Mouse (Mus musculus) MN1 (cell line): ENCODE results near the gene Slc9a5.

Source experiments
- DNase-seq: peaks from one replicate; pipeline ENCODE4 v3.0.0-alpha.2; 2016; ENCODE audit warnings: low spot score

Gene Slc9a5

GRCm38 (mm10) chr8:105326141-105326672 is 22.4 kb upstream of the Slc9a5 start, which contains the start of the genes Lrrc29 and Tmem208:
Gene Lrrc29 (minus strand): TSS chr8:105326278.
Gene Tmem208 (plus strand): TSS chr8:105326354.
- DNase-seq: peak; percentile 98

- no peak for DNase-seq
Measured at GRCm38 (mm10) chr8:105326968-105327367, 21.7 kb upstream of the Slc9a5 start.

- no peak for DNase-seq
Measured at GRCm38 (mm10) chr8:105330325-105330724, 18.3 kb upstream of the Slc9a5 start.

- DNase-seq: no peak
Measured at GRCm38 (mm10) chr8:105331469-105331868, 17.2 kb upstream of the Slc9a5 start.

GRCm38 (mm10) chr8:105331931-105332330 is 16.7 kb upstream of the Slc9a5 start:
- no peak for DNase-seq

DNA sequence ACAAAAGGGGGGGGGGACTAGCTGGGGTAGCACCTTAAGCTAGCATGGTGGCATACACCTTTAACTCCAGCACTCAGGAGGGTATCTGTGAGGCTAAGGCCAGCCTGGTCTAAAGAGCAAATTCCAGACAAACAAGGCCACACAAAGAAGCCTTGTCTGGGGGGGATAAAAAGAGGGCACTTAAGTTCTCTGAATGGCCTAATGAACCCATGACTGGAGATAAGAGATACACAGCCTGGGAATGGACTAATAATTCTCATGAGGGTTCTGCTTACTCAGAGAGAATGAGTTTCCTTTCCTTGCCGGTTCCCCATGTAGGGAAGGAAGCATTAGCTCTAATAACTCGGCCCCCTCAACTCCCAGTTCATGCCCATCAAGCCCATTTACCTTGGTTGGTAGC is 16.1 kb upstream of the Slc9a5 start:
- no peak for DNase-seq

DNA sequence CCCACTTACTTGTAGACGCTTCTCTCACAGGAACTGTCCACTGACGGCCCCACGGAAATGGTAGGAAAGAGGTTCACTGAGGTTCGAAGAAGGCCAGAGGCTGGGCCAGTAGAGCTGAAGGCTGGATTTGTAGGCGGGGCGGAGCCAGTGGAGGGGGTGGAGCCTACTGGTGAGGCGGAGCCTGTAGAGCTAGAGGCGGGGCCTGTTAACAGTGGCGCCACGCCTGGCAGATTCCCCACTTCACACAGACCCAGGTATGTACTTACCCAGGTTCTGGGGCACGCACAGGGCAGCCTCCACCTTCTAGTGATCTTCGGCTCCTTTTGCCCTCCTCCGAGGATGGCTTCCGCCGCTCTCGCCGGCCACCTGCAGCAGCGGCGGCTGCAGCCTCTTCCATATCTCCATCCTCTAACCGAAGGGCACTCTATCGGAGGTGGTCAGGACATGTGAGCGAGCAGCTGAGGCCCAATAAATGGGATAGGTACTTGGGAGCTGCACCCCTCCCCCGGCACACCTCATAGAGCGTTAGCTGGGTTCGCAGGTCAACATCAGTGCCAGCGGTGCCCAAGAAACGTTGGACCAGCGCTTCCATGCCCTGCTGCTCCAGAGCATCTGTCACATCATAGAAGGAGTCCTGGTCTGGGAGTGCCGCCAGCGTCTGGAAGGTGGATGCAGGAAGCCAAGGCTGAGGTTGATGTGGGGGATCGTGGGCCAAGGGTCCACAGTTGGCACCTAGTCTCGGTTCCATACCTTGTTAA is 12.1 kb upstream of the Slc9a5 start:
- no peak for DNase-seq

- DNase-seq: no peak
Measured at GRCm38 (mm10) chr8:105338992-105339391, 9.7 kb upstream of the Slc9a5 start.

GRCm38 (mm10) chr8:105339886-105340635 is 8.6 kb upstream of the Slc9a5 start:
- DNase-seq: no peak

DNA sequence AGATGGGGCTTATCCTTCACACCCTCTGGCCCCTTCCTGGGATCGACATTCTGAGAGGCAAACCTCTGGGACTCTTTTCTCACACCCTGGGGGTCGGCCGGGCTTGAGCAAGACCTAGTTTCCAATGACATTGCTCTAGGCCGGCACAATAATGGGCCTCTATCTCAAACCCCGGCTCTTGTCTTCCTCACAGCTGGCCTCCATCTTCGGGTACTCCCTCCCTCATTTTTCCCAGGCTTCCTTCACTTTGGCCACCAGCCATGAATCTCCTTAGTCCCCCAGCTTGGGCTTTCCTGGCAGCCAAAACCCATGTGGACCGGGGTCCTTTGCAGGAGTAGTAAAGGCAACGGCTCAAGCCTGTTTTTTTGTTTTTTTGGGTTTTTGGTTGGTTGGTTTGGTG is 7.2 kb upstream of the Slc9a5 start:
- DNase-seq: no peak

GRCm38 (mm10) chr8:105342768-105343167 is 5.9 kb upstream of the Slc9a5 start:
- DNase-seq: no peak

GRCm38 (mm10) chr8:105343791-105344574 is 4.7 kb upstream of the Slc9a5 start:
- no peak for DNase-seq

GRCm38 (mm10) chr8:105345061-105345975 is 3.3 kb upstream of the Slc9a5 start:
- peak; percentile 84 for DNase-seq

- peak; percentile 64 for DNase-seq
Measured at GRCm38 (mm10) chr8:105346611-105347427, 1.8 kb upstream of the Slc9a5 start.

DNA sequence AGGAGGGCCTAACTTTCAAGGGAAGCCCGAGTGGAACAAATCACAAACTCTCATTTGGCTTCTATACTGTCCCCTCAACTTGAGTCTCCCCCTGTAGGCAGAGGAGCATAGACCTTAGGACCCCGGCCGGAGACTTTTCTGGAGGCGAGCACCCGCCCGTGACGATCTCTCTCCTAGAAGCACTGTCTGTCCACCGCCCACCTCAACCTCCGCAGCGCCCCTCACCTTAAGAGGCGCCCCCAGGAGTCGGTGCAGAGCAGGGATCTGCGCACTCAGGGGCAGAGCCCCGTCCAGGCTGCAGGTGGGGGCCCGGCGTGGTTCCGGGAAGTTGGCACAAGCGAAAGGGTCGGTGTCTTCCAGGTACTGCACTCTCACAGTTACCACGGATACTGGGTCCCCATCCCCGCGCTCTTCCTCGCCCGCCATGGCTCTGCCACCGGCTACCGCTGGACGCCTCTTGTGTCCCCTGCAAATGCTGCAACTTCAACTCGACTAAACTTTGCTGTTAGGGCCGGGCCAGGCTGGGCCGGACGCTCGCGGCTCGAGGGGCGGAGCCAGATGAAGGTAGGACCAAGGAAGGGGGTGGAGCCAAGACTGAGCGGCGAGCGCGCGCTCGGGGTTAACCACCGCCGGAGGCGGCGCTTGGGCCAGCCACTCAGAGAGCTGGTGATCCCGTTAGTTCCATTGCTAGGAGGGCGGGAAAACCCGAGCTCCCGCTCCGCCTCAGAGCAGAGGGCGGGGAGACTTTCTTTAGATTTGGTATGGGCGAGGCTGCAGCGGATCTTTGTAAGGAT is 1.0 kb upstream of the Slc9a5 start, which contains the start of gene Fhod1:
Gene Fhod1 (minus strand): TSS at position 526 of the 794 bp plus-strand sequence.
- DNase-seq: peak; percentile 97

DNA sequence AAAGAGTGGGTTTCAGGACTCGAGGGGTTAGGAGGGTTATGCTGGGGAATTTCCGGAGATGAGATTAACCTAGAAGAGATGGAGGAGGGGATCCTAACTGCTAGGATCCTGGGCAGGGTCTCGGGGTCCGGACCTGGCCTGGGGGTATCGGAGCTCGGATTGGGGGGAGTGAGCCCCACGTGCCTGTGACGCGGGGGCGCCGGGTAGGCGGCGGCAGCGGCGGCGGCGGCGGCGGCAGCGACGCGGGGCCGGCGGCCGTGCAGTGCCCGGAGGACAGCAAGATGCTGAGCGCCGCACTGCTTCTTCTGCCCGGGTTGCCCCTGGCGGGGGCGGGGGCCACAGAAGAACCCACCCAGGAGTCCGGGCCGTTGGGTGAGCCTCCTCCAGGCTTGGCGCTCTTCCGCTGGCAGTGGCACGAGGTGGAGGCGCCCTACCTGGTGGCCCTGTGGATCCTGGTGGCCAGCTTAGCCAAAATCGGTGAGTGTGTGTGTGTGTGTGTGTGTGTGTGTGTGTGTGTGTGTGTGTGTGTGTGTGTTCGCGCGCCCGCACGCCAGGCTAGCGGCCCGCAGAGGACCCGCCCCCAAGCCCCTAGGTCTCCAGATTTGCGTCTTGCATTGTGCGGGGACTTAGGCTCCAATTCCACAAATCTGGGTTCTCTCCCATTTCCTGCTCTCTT is 591 bp downstream of the Slc9a5 start:
- DNase-seq: peak; percentile 59

DNA sequence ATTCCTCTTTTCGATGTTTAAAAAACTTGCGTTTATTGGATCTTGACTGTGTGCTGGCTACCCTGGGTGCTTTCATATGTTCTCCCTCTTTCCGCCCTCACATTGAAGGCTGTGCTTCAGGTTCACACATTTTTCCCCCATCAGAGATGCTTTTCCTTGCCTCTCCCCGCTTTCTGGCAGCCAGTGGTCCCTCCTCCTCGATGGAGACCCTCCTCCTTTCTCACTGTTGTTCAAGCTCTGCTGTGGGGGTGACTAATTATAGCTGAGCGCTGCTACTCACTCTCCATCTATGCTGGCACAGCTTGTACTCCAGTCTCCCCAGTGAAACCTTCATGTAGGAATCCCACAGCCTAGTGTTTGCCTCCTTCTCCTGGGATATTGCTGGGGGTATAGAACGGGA is 1.5 kb downstream of the Slc9a5 start:
- DNase-seq: no peak

DNA sequence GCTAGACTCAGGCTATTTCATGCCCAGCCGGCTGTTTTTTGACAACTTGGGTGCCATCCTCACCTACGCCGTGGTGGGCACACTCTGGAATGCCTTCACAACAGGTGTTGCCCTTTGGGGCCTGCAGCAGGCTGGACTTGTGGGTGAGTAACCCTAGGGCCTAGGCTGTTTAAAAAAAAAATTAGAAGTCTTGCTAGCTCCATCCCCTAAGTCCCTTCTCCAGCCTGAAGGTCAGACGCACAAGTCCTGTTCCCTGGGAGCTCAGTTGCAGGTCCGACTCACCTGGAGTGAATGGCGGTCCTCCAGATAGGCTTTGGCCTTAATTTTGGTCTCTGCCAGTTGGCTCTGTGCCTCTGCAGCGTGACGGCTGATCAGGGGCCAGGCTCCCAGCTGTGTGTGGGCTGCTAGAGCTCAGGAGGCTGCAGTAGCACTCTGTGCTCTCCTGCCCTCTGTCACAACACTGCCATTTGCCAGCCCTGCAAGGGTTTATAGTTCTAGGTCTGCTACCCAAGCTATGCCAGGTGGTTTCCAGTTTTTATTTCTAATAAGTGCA is 5.0 kb downstream of the Slc9a5 start:
- DNase-seq: no peak
